Mouse (Mus musculus) lung, adult 2 months (tissue): ENCODE results near the gene Thbs4. TPM values are rescaled to one million over a fixed set of nuclear protein-coding genes. Genes with fewer than 3 reads are reported as not detected.

Experiments
- DNase-seq: peaks from one replicate; pipeline ENCODE4 v3.0.0; 2022
- H3K4me1 ChIP-seq: fragments of 200-500 bp; 2 replicates; pipeline ENCODE4 v1.6.1; 2011; ENCODE audit warnings: low read length; ENCODE audit not compliant: control insufficient read depth, insufficient read depth
- H3K4me3 ChIP-seq: fragments of 200-500 bp; replicated peaks from 2 replicates; pipeline ENCODE3; 2011; ENCODE audit warnings: low read depth, mild to moderate bottlenecking, control low read depth, low read length; ENCODE audit errors: extremely low read depth
- CTCF ChIP-seq: fragments of 200-500 bp; IDR thresholded peaks from 2 replicates; pipeline ENCODE4 v1.5.1; 2011; ENCODE audit warnings: mild to moderate bottlenecking, low read length, control low read depth; ENCODE audit not compliant: insufficient read depth
- POLR2A ChIP-seq: fragments of 200-500 bp; IDR thresholded peaks from 2 replicates; pipeline ENCODE4 v1.6.1; 2011; ENCODE audit warnings: low read depth, mild to moderate bottlenecking, control low read depth, low read length, borderline replicate concordance; ENCODE audit errors: extremely low read depth
- WGBS: fragments of 180-500 bp; shearing (Covaris S2); methylation state at CpG from one replicate; pipeline ENCODE4 v1.1.7; 2018; 5-methylcytosine and 5-hydroxymethylcytosine counted together
- polyA plus RNA-seq: library from polyadenylated mRNA; depleted of rRNA; stranded (reverse); fragments of >200 nt; gene quantifications from 2 replicates; pipeline ENCODE4 v1.2.3, GENCODE M21; 2012

Gene Thbs4
- polyA plus RNA-seq, 1 experiment: 5.3 TPM

DNA sequence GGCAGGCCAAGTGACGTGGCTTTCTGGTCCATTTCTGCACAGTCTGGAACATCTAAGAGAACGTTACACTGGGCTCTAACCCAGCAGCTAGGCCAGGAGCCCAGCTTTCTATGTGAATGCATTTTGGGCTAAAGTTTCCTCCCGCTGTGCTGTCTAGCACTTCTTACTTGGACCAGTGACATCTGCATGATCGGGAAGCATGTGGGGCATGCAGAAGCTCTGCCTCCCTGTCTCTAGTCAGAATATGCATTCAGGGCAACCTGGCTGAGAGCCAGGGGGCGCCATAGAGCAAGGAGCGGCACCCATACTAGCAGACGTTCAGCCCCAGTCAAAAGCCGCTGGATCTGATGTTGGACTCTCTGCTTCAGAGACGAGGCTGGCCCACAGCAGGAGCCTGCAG, 61.4 kb downstream of the Thbs4 start:
- peak; percentile 62 for TF ChIP-seq CTCF
- no peak for TF ChIP-seq POLR2A
- H3K4me1 ChIP-seq: no peaks in the 10 kb centered on the region
- no peak overlapping the region for H3K4me3 ChIP-seq
- WGBS: 33% methylated on average over 9 of the region's 9 CpGs
- peak; percentile 56 for DNase-seq

DNA sequence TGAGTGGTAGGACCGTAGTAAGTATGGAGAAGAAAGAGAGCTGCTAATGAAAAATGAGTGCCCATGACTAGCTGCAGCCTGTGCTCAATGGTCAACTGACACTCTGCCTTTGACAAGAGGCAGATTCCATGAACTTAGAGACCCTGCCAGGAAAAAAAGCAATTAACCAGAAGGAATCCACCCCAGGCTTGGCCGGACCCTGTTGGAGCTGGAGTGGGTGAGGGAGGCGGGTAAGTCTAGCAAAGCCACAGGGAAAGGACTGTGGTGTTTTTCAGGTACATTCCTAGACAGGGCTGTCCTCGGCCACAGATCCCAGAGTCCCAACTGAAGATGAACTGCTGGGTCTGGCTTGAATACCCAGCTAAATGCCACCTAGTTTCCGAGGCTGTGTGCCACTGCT, 61.8 kb downstream of the Thbs4 start:
- no peak for TF ChIP-seq CTCF
- TF ChIP-seq POLR2A: no peak
- Histone ChIP-seq H3K4me1 (no peaks in the 10 kb centered on the region), H3K4me3 (no peak overlapping the region)
- WGBS: 69% methylated on average over 5 of the region's 5 CpGs
- DNase-seq: no peak

DNA sequence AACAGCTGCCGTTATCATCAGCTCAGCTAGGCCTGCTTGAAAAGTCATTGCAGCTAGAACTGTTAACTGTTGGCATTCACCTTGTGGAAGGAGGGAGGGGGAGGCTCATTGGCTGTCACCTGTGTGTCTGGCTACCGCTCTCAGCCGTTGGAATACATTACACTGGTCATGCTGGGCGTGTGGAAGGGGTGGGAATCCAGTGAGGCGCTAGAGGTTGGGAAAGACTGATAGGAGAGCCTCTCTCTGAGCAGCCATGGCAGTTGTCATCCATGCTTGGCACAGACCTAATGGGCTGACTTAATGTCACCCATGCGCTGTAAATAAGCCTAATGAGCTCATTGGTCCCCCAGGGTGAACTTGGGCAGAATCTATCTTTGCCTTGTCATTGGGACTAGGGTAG, 62.8 kb downstream of the Thbs4 start:
- no peak for TF ChIP-seq POLR2A
- no peak for TF ChIP-seq CTCF
- 68% methylated on average over 6 of the region's 6 CpGs for WGBS
- H3K4me1 ChIP-seq: no peaks in the 10 kb centered on the region
- no peak overlapping the region for H3K4me3 ChIP-seq
- no peak for DNase-seq

DNA sequence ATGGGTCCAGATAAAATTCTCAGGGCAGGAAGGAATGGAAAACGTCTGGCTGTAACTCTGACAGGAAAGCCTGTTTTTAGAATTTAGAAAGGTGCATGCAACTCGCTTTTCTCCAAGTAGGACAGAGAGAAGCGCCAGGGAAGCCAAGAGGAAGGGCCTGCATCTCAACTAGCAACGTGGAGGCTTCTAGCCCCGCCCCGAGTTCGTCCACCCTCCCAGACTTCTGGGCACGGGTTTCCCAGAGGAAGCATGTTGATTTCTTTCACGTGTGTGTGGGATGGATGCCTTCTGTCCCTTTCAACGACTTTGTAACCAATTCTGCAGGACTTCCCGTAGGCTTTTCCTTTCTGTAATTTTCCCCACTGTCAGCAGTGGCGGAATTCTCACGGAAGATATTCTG, 64.8 kb downstream of the Thbs4 start:
- Histone ChIP-seq H3K4me3 (no peak overlapping the region), H3K4me1 (no peaks in the 10 kb centered on the region)
- 29% methylated on average over 13 of the region's 13 CpGs for WGBS
- TF ChIP-seq POLR2A: no peak
- TF ChIP-seq CTCF: no peak
- no peak for DNase-seq

DNA sequence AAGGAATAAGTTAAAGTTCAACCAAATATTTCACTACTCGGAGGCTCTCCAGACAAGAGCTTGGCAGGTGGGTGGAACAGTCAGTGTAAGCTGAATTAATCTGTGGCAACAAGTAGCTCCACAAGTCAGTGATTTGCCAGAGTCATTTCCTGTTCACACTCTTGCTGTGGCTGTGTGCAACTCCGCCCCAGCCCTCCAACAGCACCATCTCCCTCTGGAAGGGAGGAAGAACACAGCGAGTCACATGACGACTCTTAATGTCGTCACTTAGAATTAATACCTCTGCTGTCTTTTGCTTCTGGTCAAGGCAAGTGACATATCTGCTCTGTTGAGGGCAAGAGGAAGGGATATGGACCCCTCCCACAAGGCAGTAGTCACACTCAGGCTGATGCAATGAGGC, 72.2 kb downstream of the Thbs4 start:
- 29% methylated on average over 5 of the region's 5 CpGs for WGBS
- H3K4me1 ChIP-seq: no peaks in the 10 kb centered on the region
- TF ChIP-seq CTCF (no peak), POLR2A (no peak)
- DNase-seq: no peak
- H3K4me3 ChIP-seq: no peak overlapping the region

DNA sequence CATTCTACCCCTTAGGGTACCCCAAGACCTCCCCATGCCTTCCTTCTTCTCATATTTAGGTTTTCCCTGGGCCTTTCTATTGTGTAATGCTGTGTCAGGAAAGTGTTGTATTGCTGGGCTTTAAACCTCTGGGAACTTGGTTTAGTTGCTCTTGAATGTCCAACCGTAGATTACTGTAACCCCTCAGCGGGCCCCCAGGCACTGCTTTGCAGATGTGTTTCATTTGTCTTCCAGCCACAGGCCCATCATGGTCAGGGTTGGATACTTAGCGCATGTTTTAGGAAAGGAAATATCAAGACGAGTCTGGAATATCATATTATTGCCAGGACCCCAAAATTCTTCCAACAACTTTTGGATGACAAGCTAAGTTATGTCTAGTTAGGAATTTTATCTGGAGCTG, 73.6 kb downstream of the Thbs4 start:
- Histone ChIP-seq H3K4me3 (no peak overlapping the region), H3K4me1 (no peaks in the 10 kb centered on the region)
- 79% methylated on average over 4 of the region's 4 CpGs for WGBS
- TF ChIP-seq POLR2A: no peak
- TF ChIP-seq CTCF: no peak
- DNase-seq: no peak

DNA sequence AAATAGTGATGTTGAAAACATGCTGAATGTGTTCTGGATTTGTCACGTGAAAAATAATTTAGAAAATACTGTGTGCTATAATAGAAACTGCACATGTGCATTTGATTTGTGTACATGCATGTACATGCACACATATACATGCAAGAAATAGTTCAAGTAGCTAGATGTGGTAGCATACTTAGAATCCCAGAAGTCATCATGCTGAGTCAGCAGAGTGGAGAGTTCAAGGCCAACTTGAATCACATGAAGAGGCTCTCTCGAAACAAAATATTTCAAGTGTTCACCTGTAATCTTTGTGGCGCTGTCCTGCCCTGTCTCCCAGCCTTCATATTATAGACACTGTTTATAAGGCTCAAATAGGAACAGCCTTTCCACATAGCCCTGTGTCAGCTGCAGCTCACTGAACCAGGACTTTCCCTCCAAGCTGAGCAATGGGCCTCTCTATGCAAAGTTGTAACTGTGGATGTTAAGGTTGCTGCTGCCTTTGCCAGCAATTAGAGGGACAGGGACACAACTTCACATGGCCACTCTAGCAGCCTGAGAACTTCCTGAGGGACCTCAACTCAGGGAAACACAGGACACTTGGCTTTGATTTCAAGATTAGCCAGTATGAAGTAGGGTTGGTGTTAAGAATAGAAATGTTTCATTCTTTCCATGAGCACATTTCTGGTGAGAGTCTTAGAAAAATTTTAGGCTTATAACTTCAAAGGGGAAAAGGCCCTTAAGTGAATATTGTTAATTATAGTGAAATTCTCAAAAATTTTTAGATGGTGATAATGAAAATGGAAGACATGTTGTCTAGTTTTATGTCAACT, 76.6 kb downstream of the Thbs4 start:
- DNase-seq: no peak
- WGBS: 83% methylated on average over 3 of the region's 3 CpGs
- Histone ChIP-seq H3K4me3 (no peak overlapping the region), H3K4me1 (no peaks in the 10 kb centered on the region)
- no peak for TF ChIP-seq CTCF
- no peak for TF ChIP-seq POLR2A

DNA sequence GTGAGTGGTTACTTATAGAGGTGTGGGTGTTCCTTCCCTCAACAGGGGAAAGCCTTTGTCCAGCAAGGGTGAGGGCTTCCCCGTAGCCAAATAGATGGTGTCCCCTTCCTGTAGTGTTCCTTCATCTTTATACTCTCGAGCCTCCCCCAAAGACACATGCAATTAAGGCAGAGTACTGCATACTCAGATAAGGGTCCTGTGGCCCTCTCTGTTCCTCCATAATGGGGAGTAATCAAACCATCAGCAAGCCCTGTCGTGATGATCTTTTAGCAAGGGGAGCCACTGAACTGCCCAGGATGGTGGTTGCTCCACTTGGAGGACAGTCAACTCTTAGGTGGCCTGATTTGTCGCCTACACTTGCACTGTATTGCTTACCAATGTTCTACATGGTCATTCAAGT, 82.0 kb downstream of the Thbs4 start:
- TF ChIP-seq POLR2A (no peak), CTCF (no peak)

DNA sequence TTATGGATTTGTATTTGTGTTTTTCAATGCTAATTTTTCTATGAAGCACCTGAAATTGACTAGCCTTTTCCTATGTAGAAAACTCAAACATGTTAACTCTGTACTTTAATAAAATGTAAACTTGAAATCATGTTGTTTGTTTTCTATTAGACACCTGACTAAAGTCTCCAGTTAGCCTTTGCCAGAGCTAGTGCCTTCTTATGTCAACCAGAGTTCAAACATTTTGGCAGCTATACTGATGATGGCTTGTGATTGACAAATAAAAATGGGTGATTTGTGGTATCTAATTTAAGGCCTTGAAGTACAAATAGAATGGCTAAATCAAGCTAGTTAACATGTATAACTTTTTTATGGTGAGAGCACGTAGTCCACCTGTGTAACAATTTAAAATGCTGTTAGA, 82.8 kb downstream of the Thbs4 start:
- no peak for DNase-seq
- no peak overlapping the region for H3K4me3 ChIP-seq
- TF ChIP-seq CTCF (no peak), POLR2A (no peak)
- H3K4me1 ChIP-seq: no peaks in the 10 kb centered on the region
- WGBS: 98% methylated on average over 1 of the region's 1 CpGs

More for the DNA sequence above, 82.0 kb downstream of the Thbs4 start:
- no peaks in the 10 kb centered on the region for H3K4me1 ChIP-seq
- no peak for DNase-seq
- 88% methylated on average over 4 of the region's 4 CpGs for WGBS
- H3K4me3 ChIP-seq: no peak overlapping the region

DNA sequence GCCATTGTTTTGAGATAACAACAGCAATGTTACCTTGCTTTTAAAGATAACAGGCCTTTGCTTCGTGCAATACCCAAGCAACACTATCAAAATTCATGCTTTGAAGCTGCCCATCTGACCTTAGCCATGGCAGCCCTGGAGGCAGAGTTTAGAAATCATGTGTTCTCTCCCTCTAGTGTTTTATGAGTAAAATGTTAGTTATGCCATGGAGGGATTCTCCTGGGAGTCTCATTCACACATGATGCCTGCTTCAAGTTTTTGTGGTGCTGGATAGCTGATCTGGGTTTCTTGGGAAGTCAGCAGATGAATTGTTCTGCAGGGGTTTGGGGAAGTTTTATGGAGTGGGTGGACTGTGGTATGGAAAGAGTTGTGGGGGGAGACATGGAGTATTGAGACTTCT, 84.3 kb downstream of the Thbs4 start:
- no peak for DNase-seq
- no peaks in the 10 kb centered on the region for H3K4me1 ChIP-seq
- H3K4me3 ChIP-seq: no peak overlapping the region
- TF ChIP-seq POLR2A (no peak), CTCF (no peak)
- WGBS: 84% methylated on average over 1 of the region's 1 CpGs

DNA sequence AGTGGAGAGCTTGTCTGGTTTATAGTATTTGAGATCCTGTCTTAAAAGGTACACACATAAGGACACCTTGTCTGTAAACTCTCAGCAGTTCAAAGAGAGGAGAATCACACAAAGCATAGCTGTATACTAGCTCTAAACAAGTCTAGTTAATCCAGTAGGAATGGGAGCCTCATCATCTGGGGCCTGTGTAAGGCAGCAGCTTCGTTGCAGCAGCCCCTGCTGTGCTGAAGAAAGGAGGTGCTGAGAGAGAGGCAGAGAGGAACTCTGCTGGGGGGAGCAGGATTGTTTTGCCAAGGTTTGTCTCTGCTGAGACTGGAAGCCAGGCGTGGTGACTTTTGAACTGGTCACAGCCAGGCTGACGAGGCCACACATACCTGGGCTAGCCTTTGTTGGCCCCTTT, 85.1 kb downstream of the Thbs4 start:
- WGBS: 80% methylated on average over 3 of the region's 3 CpGs

More for the DNA sequence above, 85.1 kb downstream of the Thbs4 start:
- Histone ChIP-seq H3K4me1 (no peaks in the 10 kb centered on the region), H3K4me3 (no peak overlapping the region)
- no peak for DNase-seq
- TF ChIP-seq POLR2A (no peak), CTCF (no peak)
